In the genomic region with DNA sequence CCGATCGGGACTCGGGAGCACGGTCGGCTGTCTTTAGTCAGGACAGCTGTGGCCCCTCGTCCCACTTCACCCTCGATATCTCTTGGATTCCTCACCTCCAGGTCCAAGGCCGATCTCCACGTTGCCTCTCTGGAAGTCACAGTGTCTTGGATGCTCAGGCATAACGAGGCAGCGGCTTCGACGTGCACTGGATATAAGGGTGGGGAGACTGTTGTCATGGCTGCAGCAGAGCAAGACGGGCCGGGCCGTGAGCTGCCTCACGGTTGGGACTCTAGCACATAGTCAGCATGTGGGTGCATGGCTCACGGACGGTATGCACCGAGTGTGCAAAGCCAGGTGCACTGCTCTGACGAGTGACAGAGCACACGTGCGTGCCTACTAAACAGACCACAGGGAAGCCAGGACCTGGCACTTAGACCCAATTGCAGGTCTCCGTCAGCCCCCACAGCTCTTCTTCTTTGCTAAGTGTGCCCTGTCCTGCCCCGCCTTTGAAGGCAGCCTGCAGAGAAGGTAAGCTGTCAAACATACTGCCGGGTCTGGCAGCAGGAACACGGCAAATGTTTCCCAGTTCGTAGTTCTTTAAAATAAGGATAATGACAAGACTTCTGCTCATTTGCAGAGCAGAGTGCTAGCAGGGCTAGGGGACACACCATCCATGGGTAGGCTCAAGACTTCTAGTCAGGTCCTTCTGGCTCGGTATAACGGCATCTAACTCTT, we compare ENCODE assay signal across 7 mouse cellular contexts. TPM values are rescaled to one million over a fixed set of nuclear protein-coding genes. Genes with fewer than 3 reads are reported as not detected.
DNase-seq lines count a peak whose midpoint lies in the region; ATAC-seq and TF ChIP-seq lines count a peak whose summit lies in the region.

No protein-coding gene starts in this region.

- no peaks in the 10 kb centered on the region for H3K36me3 ChIP-seq in thymus, adult 2 months (ENCODE audit: control insufficient read depth, insufficient read depth, low read length)
- peaks cover 1% of the 10 kb centered on the region for H3K36me3 ChIP-seq in limb, embryonic 13.5 days
- H3K36me3 ChIP-seq in neural tube, embryonic 15.5 days, result peaks cover under 1% of the 10 kb centered on the region; the same call in 1 of the 2 replicates
- H3K36me3 ChIP-seq in heart, adult 2 months (ENCODE audit: control insufficient read depth, insufficient read depth, low read length), result no peaks in the 10 kb centered on the region

- H3K4me3 ChIP-seq in thymus, adult 2 months (ENCODE audit: control insufficient read depth, insufficient read depth, low read length), result no peak overlapping the region
- H3K4me3 ChIP-seq in limb, embryonic 13.5 days, result peak overlapping the region; percentile 29
- peak overlapping the region; percentile 25 for H3K4me3 ChIP-seq in neural tube, embryonic 15.5 days (replicated peaks)
- no peak overlapping the region for H3K4me3 ChIP-seq in heart, adult 2 months

- no peak for TF ChIP-seq CTCF in thymus, adult 2 months (IDR thresholded peaks at IDR 0.05; ENCODE audit: borderline replicate concordance, control insufficient read depth, extremely low read depth, insufficient read depth, low read length, poor library complexity)
- no peak for TF ChIP-seq CTCF in heart, adult 2 months (IDR thresholded peaks at IDR 0.05)

- H3K4me1 ChIP-seq in thymus, adult 2 months (replicated peaks; ENCODE audit: control insufficient read depth, insufficient read depth, low read length), result peaks cover 15% of the 10 kb centered on the region
- peaks cover 14% of the 10 kb centered on the region for H3K4me1 ChIP-seq in limb, embryonic 13.5 days
- H3K4me1 ChIP-seq in neural tube, embryonic 15.5 days, result peaks cover 20% of the 10 kb centered on the region
- H3K4me1 ChIP-seq in heart, adult 2 months (ENCODE audit: control insufficient read depth, insufficient read depth, low read length), result peaks cover 2% of the 10 kb centered on the region; the same call in 1 of the 2 replicates

- H3K9ac ChIP-seq in limb, embryonic 13.5 days, result no peak overlapping the region
- no peak overlapping the region for H3K9ac ChIP-seq in neural tube, embryonic 15.5 days (replicated peaks)
- no peak overlapping the region for H3K9ac ChIP-seq in heart, adult 2 months (ENCODE audit: low read depth, low read length)

- no peak for TF ChIP-seq EP300 in heart, adult 2 months (IDR thresholded peaks at IDR 0.05; ENCODE audit: insufficient read depth, low read depth, low read length)

- intact Hi-C loops in heart, adult 2 months (cut with DNase I), result no loop called here

- WGBS in thymus, adult 2 months, result 3% methylated on average over 30 of the region's 30 CpGs
- 2% methylated on average over 30 of the region's 30 CpGs for WGBS in limb, embryonic 13.5 days
- 2% methylated on average over 29 of the region's 30 CpGs for WGBS in neural tube, embryonic 15.5 days
- 7% methylated on average over 30 of the region's 30 CpGs for WGBS in heart, adult 2 months

- H3K9me3 ChIP-seq in limb, embryonic 13.5 days, result no peaks in the 10 kb centered on the region
- H3K9me3 ChIP-seq in neural tube, embryonic 15.5 days (replicated peaks), result no peaks in the 10 kb centered on the region

- peak overlapping the region; percentile 54 for H3K4me2 ChIP-seq in limb, embryonic 13.5 days (replicated peaks)
- peak overlapping the region; percentile 46 for H3K4me2 ChIP-seq in neural tube, embryonic 15.5 days

- ATAC-seq in erythroblast, adult 5-6 weeks (replicated peaks; ENCODE audit: low FRiP score, poor library complexity, severe bottlenecking), result peak; percentile 72
- ATAC-seq in limb, embryonic 13.5 days (ENCODE audit: low FRiP score, low read depth), result peak; percentile 57
- peak; percentile 54 for ATAC-seq in neural tube, embryonic 15.5 days (ENCODE audit: low FRiP score)

- TF ChIP-seq POLR2A in thymus, adult 2 months (IDR thresholded peaks at IDR 0.05; ENCODE audit: control insufficient read depth, extremely low read depth, insufficient read depth, low read length, poor library complexity), result no peak
- TF ChIP-seq POLR2A in heart, adult 2 months (IDR thresholded peaks at IDR 0.05; ENCODE audit: insufficient read depth, low read depth, low read length), result no peak

- peak; percentile 29 for DNase-seq in thymus, postnatal 0 days (ENCODE audit: low spot score)
- no peak for DNase-seq in thymus, adult 2 months
- DNase-seq in urinary bladder, postnatal 36 days (ENCODE audit: low spot score in 2 of 2), result no peak
- DNase-seq in heart, adult 2 months, result no peak

- no peaks in the 10 kb centered on the region for H3K79me2 ChIP-seq in heart, adult 2 months (replicated peaks; ENCODE audit: control insufficient read depth, insufficient read depth, low read length)

- H3K27me3 ChIP-seq in thymus, adult 2 months (ENCODE audit: control insufficient read depth, insufficient read depth, low read length), result peaks cover 9% of the 10 kb centered on the region; the same call in 1 of the 2 replicates
- peaks cover 49% of the 10 kb centered on the region for H3K27me3 ChIP-seq in limb, embryonic 13.5 days
- peaks cover 28% of the 10 kb centered on the region for H3K27me3 ChIP-seq in neural tube, embryonic 15.5 days (replicated peaks)
- H3K27me3 ChIP-seq in heart, adult 2 months (ENCODE audit: control insufficient read depth, insufficient read depth, low read length), result peaks cover 6% of the 10 kb centered on the region; the same call in 1 of the 2 replicates

- no peak overlapping the region for H3K27ac ChIP-seq in thymus, adult 2 months (ENCODE audit: control insufficient read depth, insufficient read depth, low read length)
- H3K27ac ChIP-seq in limb, embryonic 13.5 days, result no peak overlapping the region
- H3K27ac ChIP-seq in neural tube, embryonic 15.5 days (replicated peaks), result no peak overlapping the region
- no peak overlapping the region for H3K27ac ChIP-seq in heart, adult 2 months

RNA-seq across cellular contexts. Expression of a gene that starts 0.9 kb away (rescaled TPM):
- 0.32 and 0.59 TPM in 2 replicates for polyA plus RNA-seq in thymus, postnatal 0 days (2015; fragmentation: Nextera tagmentation; extraction: Ambion mirVana)
- 1.6 TPM in 2 replicates for polyA plus RNA-seq in thymus, adult 2 months (2012; rRNA removed)
- 110 and 112 TPM in 2 replicates for total RNA-seq in erythroblast, adult 5-6 weeks (2015; ENCODE audit: low replicate concordance)
- 181 and 200 TPM in 2 replicates for total RNA-seq in erythroblast, adult 5-6 weeks (2017; ENCODE audit: low replicate concordance)
- polyA plus RNA-seq in limb, embryonic 13.5 days (2015; fragmentation: Nextera tagmentation; extraction: Ambion mirVana), result 0.42 and 0.47 TPM in 2 replicates
- 1.7 TPM in 2 replicates for polyA plus RNA-seq in neural tube, embryonic 15.5 days (2015; fragmentation: Nextera tagmentation; extraction: Ambion mirVana)
- not detected for total RNA-seq in heart, adult 2 months (2021)
- polyA plus RNA-seq in heart, adult 2 months (2012; rRNA removed), result 0.09 and 0.61 TPM in 2 replicates

RNA-seq across cellular contexts. Expression of a gene that starts 18.7 kb away (rescaled TPM):
- polyA plus RNA-seq in thymus, postnatal 0 days (2015; fragmentation: Nextera tagmentation; extraction: Ambion mirVana), result 82.9 and 89.1 TPM in 2 replicates
- 154 and 158 TPM in 2 replicates for polyA plus RNA-seq in thymus, adult 2 months (2012; rRNA removed)
- 12.1 and 15.0 TPM in 2 replicates for total RNA-seq in erythroblast, adult 5-6 weeks (2015; ENCODE audit: low replicate concordance)
- total RNA-seq in erythroblast, adult 5-6 weeks (2017; ENCODE audit: low replicate concordance), result 24.8 and 28.3 TPM in 2 replicates
- polyA plus RNA-seq in limb, embryonic 13.5 days (2015; fragmentation: Nextera tagmentation; extraction: Ambion mirVana), result 68.8 and 71.5 TPM in 2 replicates
- polyA plus RNA-seq in neural tube, embryonic 15.5 days (2015; fragmentation: Nextera tagmentation; extraction: Ambion mirVana), result 50.4 and 61.6 TPM in 2 replicates
- total RNA-seq in heart, adult 2 months (2021), result 10 to 100 TPM; 24.8 to 25.1 TPM
- 33.9 and 45.5 TPM in 2 replicates for polyA plus RNA-seq in heart, adult 2 months (2012; rRNA removed)

RNA-seq across cellular contexts. Expression of a gene that starts 19.9 kb away (rescaled TPM):
- 15.6 and 16.3 TPM in 2 replicates for polyA plus RNA-seq in thymus, postnatal 0 days (2015; fragmentation: Nextera tagmentation; extraction: Ambion mirVana)
- polyA plus RNA-seq in thymus, adult 2 months (2012; rRNA removed), result 141 and 145 TPM in 2 replicates
- 11.0 and 11.1 TPM in 2 replicates for total RNA-seq in erythroblast, adult 5-6 weeks (2015; ENCODE audit: low replicate concordance)
- 9.9 and 12.8 TPM in 2 replicates for total RNA-seq in erythroblast, adult 5-6 weeks (2017; ENCODE audit: low replicate concordance)
- polyA plus RNA-seq in limb, embryonic 13.5 days (2015; fragmentation: Nextera tagmentation; extraction: Ambion mirVana), result 24.6 and 24.9 TPM in 2 replicates
- 27.2 and 28.7 TPM in 2 replicates for polyA plus RNA-seq in neural tube, embryonic 15.5 days (2015; fragmentation: Nextera tagmentation; extraction: Ambion mirVana)
- 10 to 100 TPM in 1 of 2 experiments, 1 to 10 TPM in 1; 9.7 to 10.8 TPM for total RNA-seq in heart, adult 2 months (2021)
- 25.2 and 28.0 TPM in 2 replicates for polyA plus RNA-seq in heart, adult 2 months (2012; rRNA removed)

RNA-seq across cellular contexts. Expression of a gene that starts 38.9 kb away (rescaled TPM):
- 0.96 and 1.0 TPM in 2 replicates for polyA plus RNA-seq in thymus, postnatal 0 days (2015; fragmentation: Nextera tagmentation; extraction: Ambion mirVana)
- polyA plus RNA-seq in thymus, adult 2 months (2012; rRNA removed), result 2.0 and 9.5 TPM in 2 replicates
- total RNA-seq in erythroblast, adult 5-6 weeks (2015; ENCODE audit: low replicate concordance), result 2.3 and 3.6 TPM in 2 replicates
- 4.3 and 4.9 TPM in 2 replicates for total RNA-seq in erythroblast, adult 5-6 weeks (2017; ENCODE audit: low replicate concordance)
- polyA plus RNA-seq in limb, embryonic 13.5 days (2015; fragmentation: Nextera tagmentation; extraction: Ambion mirVana), result 0.59 and 0.66 TPM in 2 replicates
- polyA plus RNA-seq in neural tube, embryonic 15.5 days (2015; fragmentation: Nextera tagmentation; extraction: Ambion mirVana), result 2.3 and 2.8 TPM in 2 replicates
- 100 to 1,000 TPM; 273 to 332 TPM for total RNA-seq in heart, adult 2 months (2021)
- 163 and 257 TPM in 2 replicates for polyA plus RNA-seq in heart, adult 2 months (2012; rRNA removed)

RNA-seq across cellular contexts. Expression of a gene that starts 51.4 kb away (rescaled TPM):
- 11.4 and 11.9 TPM in 2 replicates for polyA plus RNA-seq in thymus, postnatal 0 days (2015; fragmentation: Nextera tagmentation; extraction: Ambion mirVana)
- polyA plus RNA-seq in thymus, adult 2 months (2012; rRNA removed), result 10.0 and 10.8 TPM in 2 replicates
- 8.3 and 18.6 TPM in 2 replicates for total RNA-seq in erythroblast, adult 5-6 weeks (2015; ENCODE audit: low replicate concordance)
- total RNA-seq in erythroblast, adult 5-6 weeks (2017; ENCODE audit: low replicate concordance), result 29.9 and 35.8 TPM in 2 replicates
- 2.0 and 2.3 TPM in 2 replicates for polyA plus RNA-seq in limb, embryonic 13.5 days (2015; fragmentation: Nextera tagmentation; extraction: Ambion mirVana)
- 4.2 and 6.2 TPM in 2 replicates for polyA plus RNA-seq in neural tube, embryonic 15.5 days (2015; fragmentation: Nextera tagmentation; extraction: Ambion mirVana)
- total RNA-seq in heart, adult 2 months (2021), result 10 to 100 TPM in 1 of 2 experiments, 1 to 10 TPM in 1; 9.7 to 12.1 TPM
- polyA plus RNA-seq in heart, adult 2 months (2012; rRNA removed), result 4.6 and 4.8 TPM in 2 replicates

Comparison
In these comparisons a context has a peak if more than half of its experiments do, and no peak if none do; other contexts are left out.
1. H3K4me3 ChIP-seq: peak in limb, embryonic 13.5 days (single experiment) and neural tube, embryonic 15.5 days (single experiment); none in thymus, adult 2 months (single experiment) and heart, adult 2 months (single experiment).
2. Peak in every context shown above with its lines, with median percentiles within 50 percentile points of each other: ATAC-seq.